Mouse (Mus musculus): ENCODE measurements around the gene Fam161b.

- TF ChIP-seq CTCF (IDR thresholded peaks at IDR 0.05; ENCODE audit: low read depth, low read length) (no peak), POLR2A (IDR thresholded peaks at IDR 0.05; ENCODE audit: borderline replicate concordance, low read depth, low read length) (no peak)
Measured at GRCm38 (mm10) chr12:84400653-84401052, 39.0 kb upstream of the Fam161b start.

All from bone marrow macrophage, adult 2 months (primary cell).